18 mouse cellular contexts compared by ENCODE assay signal in genomic region chr1:149858734-149859133, GRCm38 (mm10).
A peak's percentile ranks its signal among the peaks of the same experiment; 100 is the strongest.
DNase-seq lines count a peak whose midpoint lies in the region; ATAC-seq and TF ChIP-seq lines count a peak whose summit lies in the region.
"Had no signal": no experiment of that assay in that cellular context is flagged by ENCODE, and none has a peak within 500 bp of the region (broad histone marks: within the 10 kb centered on the region; RNA-seq: fewer than 3 reads in every experiment).

No protein-coding gene starts in this region.

- in situ Hi-C loops in ES-E14 (cut with MboI; ENCODE audit: low sequenced_read_pairs in 2 of 2, unreplicated experiment in 2 of 2), result loop anchor here (5.0 to 10.0 kb wide), 2 partner anchors 399 to 406 kb away; no protein-coding TSS in a partner anchor

- H3K27me3 ChIP-seq in hindbrain, embryonic 10.5 days (ENCODE audit: insufficient read depth, poor library complexity, severe bottlenecking), result no peaks in the 10 kb centered on the region
- H3K27me3 ChIP-seq: liver, embryonic 13.5 days; midbrain, embryonic 13.5 days had no signal

- no peak for DNase-seq in layer of hippocampus, adult 2 months (ENCODE audit: low spot score in 2 of 2)
- no peak for DNase-seq in layer of hippocampus, postnatal 36 days
- DNase-seq in A20 (ENCODE audit: low read depth, low spot score) (peak; percentile 24), ES-E14 (ENCODE audit: low read depth, low spot score) (peak; percentile 22)
- DNase-seq in c-Kit-positive CD71-positive TER-119-positive erythroid progenitor cells, embryonic 14.5 days (ENCODE audit: low spot score), result peak; percentile 12
- no peak for DNase-seq in ovary, postnatal 10 days (ENCODE audit: low spot score)
- DNase-seq in hindbrain, embryonic 10.5 days (ENCODE audit: low spot score), result no peak
- DNase-seq: cerebellum, adult 18-20 months; gastrocnemius, postnatal 10 days; kidney, postnatal 10 days; left cerebral cortex, postnatal 4 days; liver, embryonic 13.5 days; lung, postnatal 4 days; thymus, postnatal 36 days had no signal

- H3K9me3 ChIP-seq in ES-E14 (ENCODE audit: control insufficient read depth, insufficient read depth, low read depth, low read length), result no peaks in the 10 kb centered on the region
- no peaks in the 10 kb centered on the region for H3K9me3 ChIP-seq in hindbrain, embryonic 10.5 days
- H3K9me3 ChIP-seq: liver, embryonic 13.5 days; midbrain, embryonic 13.5 days had no signal

- no peaks in the 10 kb centered on the region for H3K36me3 ChIP-seq in ES-E14 (ENCODE audit: control insufficient read depth, insufficient read depth, low read length, poor library complexity, severe bottlenecking)
- H3K36me3 ChIP-seq in hindbrain, embryonic 10.5 days, result no peaks in the 10 kb centered on the region
- H3K36me3 ChIP-seq: G1E; liver, embryonic 13.5 days; midbrain, embryonic 13.5 days had no signal

- H3K27ac ChIP-seq in layer of hippocampus, adult 2 months, result peak overlapping the region; percentile 58; the same call in 1 of the 2 replicates
- no peak overlapping the region for H3K27ac ChIP-seq in ES-E14 (ENCODE audit: insufficient read depth, low read depth, low read length, poor library complexity, severe bottlenecking)
- no peak overlapping the region for H3K27ac ChIP-seq in hindbrain, embryonic 10.5 days
- H3K27ac ChIP-seq: liver, embryonic 13.5 days; midbrain, embryonic 13.5 days had no signal

- no peaks in the 10 kb centered on the region for H3K4me1 ChIP-seq in ES-E14 (ENCODE audit: control insufficient read depth in 2 of 2, insufficient read depth in 2 of 2, low read length in 2 of 2, poor library complexity in 1 of 2)
- H3K4me1 ChIP-seq in hindbrain, embryonic 10.5 days (replicated peaks), result 0 out of 2 replicates have a peak, but pooled peaks cover 3% of the 10 kb centered on the region
- H3K4me1 ChIP-seq: liver, embryonic 13.5 days; midbrain, embryonic 13.5 days had no signal

- peak; percentile 67 for TF ChIP-seq CTCF in layer of hippocampus, adult 2 months (conservative IDR thresholded peaks at IDR 0.05)

- no peak for ATAC-seq in inflammation-experienced regulatory T-cells, adult 6 months
- ATAC-seq: midbrain, embryonic 13.5 days had no signal

- WGBS in hindbrain, embryonic 10.5 days, result 79% methylated on average over 5 of the region's 5 CpGs

- H3K4me3 ChIP-seq in layer of hippocampus, adult 2 months, result no peak overlapping the region
- H3K4me3 ChIP-seq in ES-E14 (ENCODE audit: insufficient read depth in 1 of 2, low read depth in 1 of 2, low read length in 2 of 2, poor library complexity in 1 of 2, severe bottlenecking in 1 of 2), result no peak overlapping the region
- no peak overlapping the region for H3K4me3 ChIP-seq in hindbrain, embryonic 10.5 days
- H3K4me3 ChIP-seq: liver, embryonic 13.5 days; midbrain, embryonic 13.5 days; myocyte had no signal

- no peak overlapping the region for H3K9ac ChIP-seq in ES-E14 (ENCODE audit: insufficient read depth, low read depth, low read length, poor library complexity, severe bottlenecking)
- H3K9ac ChIP-seq: liver, embryonic 13.5 days; midbrain, embryonic 13.5 days had no signal

TF ChIP-seq in ES-E14, 5 proteins besides CTCF, POLR2A, EP300 and RAD21:
- TF ChIP-seq CHD2 (IDR thresholded peaks at IDR 0.05; ENCODE audit: low read depth, low read length) (no peak), ZC3H11A (IDR thresholded peaks at IDR 0.05; ENCODE audit: borderline replicate concordance, low read depth, low read length) (0 out of 2 replicates have a peak, but pooled peaks have one; percentile 22), ZNF384 (IDR thresholded peaks at IDR 0.05; ENCODE audit: low read depth, low read length) (no peak), HCFC1 (IDR thresholded peaks at IDR 0.05; ENCODE audit: borderline replicate concordance, insufficient read depth, low read length) (no peak)

Comparison
In these comparisons a context has a peak if more than half of its experiments do, and no peak if none do; other contexts are left out.
1. DNase-seq: peak in A20 (single experiment), ES-E14 (single experiment) and c-Kit-positive CD71-positive TER-119-positive erythroid progenitor cells, embryonic 14.5 days (single experiment); none in layer of hippocampus, adult 2 months (0 of 2), layer of hippocampus, postnatal 36 days (0 of 2), ovary, postnatal 10 days (single experiment) and hindbrain, embryonic 10.5 days (single experiment).